13 mouse cellular contexts compared by ENCODE assay signal in the genomic region with DNA sequence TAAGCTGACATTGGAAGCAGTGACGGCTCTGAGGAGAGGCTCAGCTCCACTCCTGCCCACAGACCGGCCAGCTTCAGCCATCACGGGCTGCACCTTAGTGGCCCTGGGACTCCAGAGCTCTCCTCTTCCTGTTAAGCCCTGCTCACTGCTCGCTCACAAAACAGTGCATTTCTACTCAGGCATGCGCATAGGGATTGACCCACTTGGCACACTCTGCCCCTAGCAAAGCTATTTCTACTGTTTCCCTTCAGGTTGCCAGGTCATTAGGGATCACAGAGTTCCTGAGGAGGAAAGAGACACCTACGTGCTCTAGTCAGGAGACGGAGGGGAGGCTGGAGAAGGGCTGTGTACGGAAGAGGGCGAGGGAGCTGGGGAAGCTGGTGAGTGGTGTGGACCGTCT. TPM values are rescaled to one million over a fixed set of nuclear protein-coding genes. Genes with fewer than 3 reads are reported as not detected.
A peak's percentile ranks its signal among the peaks of the same experiment; 100 is the strongest.
DNase-seq lines count a peak whose midpoint lies in the region; ATAC-seq and TF ChIP-seq lines count a peak whose summit lies in the region.
"Had no signal": no experiment of that assay in that cellular context is flagged by ENCODE, and none has a peak within 500 bp of the region (broad histone marks: within the 10 kb centered on the region; RNA-seq: fewer than 3 reads in every experiment).

No protein-coding gene starts in this region.

- DNase-seq in cerebellum, adult 8-10 months, result no peak
- peak; percentile 40 for DNase-seq in gastrocnemius, adult 2 months
- no peak for DNase-seq in gastrocnemius, adult 8-10 months (ENCODE audit: low spot score in 2 of 2)
- no peak for DNase-seq in midbrain, postnatal 0 days (ENCODE audit: low spot score)
- DNase-seq in retina, postnatal 7 days (ENCODE audit: low read depth, low spot score), result peak; percentile 43
- no peak for DNase-seq in right cerebral cortex, postnatal 14 days
- DNase-seq: lung, adult 18-20 months had no signal

- H3K4me1 ChIP-seq in midbrain, embryonic 12.5 days, result peaks cover 16% of the 10 kb centered on the region
- no peaks in the 10 kb centered on the region for H3K4me1 ChIP-seq in midbrain, postnatal 0 days (ENCODE audit: insufficient read depth, low read length)
- H3K4me1 ChIP-seq: embryonic facial prominence, embryonic 12.5 days; heart, embryonic 12.5 days; neural tube, embryonic 12.5 days had no signal

- ATAC-seq in cerebellum, adult (ENCODE audit: insufficient number of reproducible peaks, low FRiP score, low TSS enrichment), result peak; percentile 58; the same call in 1 of the 2 replicates
- no peak for ATAC-seq in midbrain, embryonic 12.5 days (ENCODE audit: low FRiP score, low read depth)
- ATAC-seq in midbrain, postnatal 0 days (ENCODE audit: low FRiP score), result no peak

- peaks cover 29% of the 10 kb centered on the region for H3K36me3 ChIP-seq in midbrain, embryonic 12.5 days
- H3K36me3 ChIP-seq in midbrain, postnatal 0 days (ENCODE audit: insufficient read depth, low read length), result peaks cover 30% of the 10 kb centered on the region

- no peak overlapping the region for H3K27ac ChIP-seq in gastrocnemius, adult 2 months
- H3K27ac ChIP-seq in midbrain, embryonic 12.5 days (replicated peaks), result peak overlapping the region; percentile 50; the same call in 1 of the 2 replicates
- no peak overlapping the region for H3K27ac ChIP-seq in midbrain, postnatal 0 days (ENCODE audit: low read depth, low read length)
- H3K27ac ChIP-seq: embryonic facial prominence, embryonic 12.5 days; kidney, postnatal 0 days; neural tube, embryonic 12.5 days had no signal

- 64% methylated on average over 10 of the region's 10 CpGs for WGBS in midbrain, embryonic 12.5 days
- WGBS in midbrain, postnatal 0 days, result 80% methylated on average over 10 of the region's 10 CpGs

- no peaks in the 10 kb centered on the region for H3K27me3 ChIP-seq in midbrain, embryonic 12.5 days
- no peaks in the 10 kb centered on the region for H3K27me3 ChIP-seq in midbrain, postnatal 0 days (ENCODE audit: insufficient read depth, low read length)
- H3K27me3 ChIP-seq: embryonic facial prominence, embryonic 12.5 days; heart, embryonic 12.5 days; neural tube, embryonic 12.5 days had no signal

- intact Hi-C loops in gastrocnemius, adult 2 months (cut with DNase I), result no loop called here

- no peaks in the 10 kb centered on the region for H3K9me3 ChIP-seq in midbrain, embryonic 12.5 days
- no peaks in the 10 kb centered on the region for H3K9me3 ChIP-seq in midbrain, postnatal 0 days (ENCODE audit: low read length)
- H3K9me3 ChIP-seq: embryonic facial prominence, embryonic 12.5 days; heart, embryonic 12.5 days; neural tube, embryonic 12.5 days had no signal

- peak overlapping the region; percentile 28; the same call in 1 of the 2 replicates for H3K9ac ChIP-seq in midbrain, embryonic 12.5 days (replicated peaks)
- no peak overlapping the region for H3K9ac ChIP-seq in midbrain, postnatal 0 days (replicated peaks; ENCODE audit: low read length, poor library complexity, severe bottlenecking)
- H3K9ac ChIP-seq: embryonic facial prominence, embryonic 12.5 days; heart, embryonic 12.5 days; neural tube, embryonic 12.5 days had no signal

- H3K4me3 ChIP-seq in gastrocnemius, adult 2 months, result no peak overlapping the region
- no peak overlapping the region for H3K4me3 ChIP-seq in midbrain, embryonic 12.5 days
- no peak overlapping the region for H3K4me3 ChIP-seq in midbrain, postnatal 0 days (ENCODE audit: low read depth, low read length)
- H3K4me3 ChIP-seq: embryonic facial prominence, embryonic 12.5 days; heart, embryonic 12.5 days; neural tube, embryonic 12.5 days had no signal

- no peak for TF ChIP-seq CTCF in gastrocnemius, adult 2 months (IDR thresholded peaks at IDR 0.05)
- TF ChIP-seq CTCF in midbrain, postnatal 0 days (IDR thresholded peaks at IDR 0.05), result no peak

- no peak overlapping the region for H3K4me2 ChIP-seq in midbrain, embryonic 12.5 days (replicated peaks)
- H3K4me2 ChIP-seq in midbrain, postnatal 0 days (ENCODE audit: low read depth, low read length, poor library complexity, severe bottlenecking), result no peak overlapping the region
- H3K4me2 ChIP-seq: embryonic facial prominence, embryonic 12.5 days; heart, embryonic 12.5 days; neural tube, embryonic 12.5 days had no signal

RNA-seq across cellular contexts. Expression of gene Zfp839, which starts 15.9 kb away (rescaled TPM):
- 1 to 10 TPM; 7.0 to 7.7 TPM for total RNA-seq in gastrocnemius, adult 2 months (2021)
- 1 to 10 TPM; 7.8 to 9.6 (median 8.4) TPM for total RNA-seq in gastrocnemius, adult 8-10 months (2022)
- 3.9 and 5.1 TPM in 2 replicates for polyA plus RNA-seq in midbrain, embryonic 12.5 days (2016; fragmentation: Nextera tagmentation; extraction: Ambion mirVana)
- 4.5 and 5.4 TPM in 2 replicates for total RNA-seq in midbrain, postnatal 0 days (2014; rRNA removed)
- 1.7 and 1.9 TPM in 2 replicates for polyA plus RNA-seq in midbrain, postnatal 0 days (2015; fragmentation: Nextera tagmentation; extraction: Ambion mirVana)

RNA-seq across cellular contexts. Expression of gene Cinp, which starts 23.0 kb away (rescaled TPM):
- total RNA-seq in gastrocnemius, adult 2 months (2021), result 10 to 100 TPM; 21.8 to 24.8 TPM
- 10 to 100 TPM; 22.3 to 24.5 (median 22.8) TPM for total RNA-seq in gastrocnemius, adult 8-10 months (2022)
- 58.5 and 72.6 TPM in 2 replicates for polyA plus RNA-seq in midbrain, embryonic 12.5 days (2016; fragmentation: Nextera tagmentation; extraction: Ambion mirVana)
- total RNA-seq in midbrain, postnatal 0 days (2014; rRNA removed), result 105 and 153 TPM in 2 replicates
- 91.3 and 99.0 TPM in 2 replicates for polyA plus RNA-seq in midbrain, postnatal 0 days (2015; fragmentation: Nextera tagmentation; extraction: Ambion mirVana)

RNA-seq across cellular contexts. Expression of gene Tecpr2, which starts 23.1 kb away (rescaled TPM):
- 1 to 10 TPM; 2.4 TPM for total RNA-seq in gastrocnemius, adult 2 months (2021)
- total RNA-seq in gastrocnemius, adult 8-10 months (2022), result 1 to 10 TPM; 2.8 to 3.2 (median 2.8) TPM
- 7.5 and 8.4 TPM in 2 replicates for polyA plus RNA-seq in midbrain, embryonic 12.5 days (2016; fragmentation: Nextera tagmentation; extraction: Ambion mirVana)
- total RNA-seq in midbrain, postnatal 0 days (2014; rRNA removed), result 22.9 and 23.6 TPM in 2 replicates
- polyA plus RNA-seq in midbrain, postnatal 0 days (2015; fragmentation: Nextera tagmentation; extraction: Ambion mirVana), result 4.8 and 4.9 TPM in 2 replicates

RNA-seq across cellular contexts. Expression of gene Mok, which starts 25.2 kb away (rescaled TPM):
- total RNA-seq in gastrocnemius, adult 2 months (2021), result under 1 TPM; 0.20 to 0.22 TPM
- under 1 TPM in 2 of 4 experiments, not detected in 2; 0.35 to 0.52 TPM for total RNA-seq in gastrocnemius, adult 8-10 months (2022)
- 11.1 and 13.2 TPM in 2 replicates for polyA plus RNA-seq in midbrain, embryonic 12.5 days (2016; fragmentation: Nextera tagmentation; extraction: Ambion mirVana)
- total RNA-seq in midbrain, postnatal 0 days (2014; rRNA removed), result 10.7 and 23.7 TPM in 2 replicates
- 17.0 and 18.9 TPM in 2 replicates for polyA plus RNA-seq in midbrain, postnatal 0 days (2015; fragmentation: Nextera tagmentation; extraction: Ambion mirVana)

Comparison
In these comparisons a context has a peak if more than half of its experiments do, and no peak if none do; other contexts are left out.
1. DNase-seq: peak in gastrocnemius, adult 2 months (single experiment) and retina, postnatal 7 days (single experiment); none in cerebellum, adult 8-10 months (single experiment), gastrocnemius, adult 8-10 months (0 of 2), midbrain, postnatal 0 days (single experiment) and right cerebral cortex, postnatal 14 days (single experiment).